Mouse (Mus musculus) MEL (cell line): ENCODE results near the gene Ptpre. TPM values are rescaled to one million over a fixed set of nuclear protein-coding genes. Genes with fewer than 3 reads are reported as not detected.

Experiments
- DNase-seq: peaks from one replicate; pipeline ENCODE4 v3.0.0; 2011; ENCODE audit warnings: low read depth, low spot score
- H3K27ac ChIP-seq: 2 replicates; pipeline ENCODE4 v1.5.1; 2012; ENCODE audit warnings: low read depth, mild to moderate bottlenecking, control low read depth, low read length, moderate library complexity; ENCODE audit not compliant: control insufficient read depth
- H3K27me3 ChIP-seq, 2 experiments: fragments of 150-350 bp in 1 of 2; sonication (generic) in 1 of 2; 2 replicates each; pipeline ENCODE4 v1.6.1; 2012; ENCODE audit warnings: low read length in 2 of 2, mild to moderate bottlenecking in 2 of 2, improper control_type of control experiment in 1 of 2, moderate library complexity in 1 of 2; ENCODE audit not compliant: insufficient read depth in 2 of 2, control insufficient read depth in 1 of 2
- H3K36me3 ChIP-seq, 2 experiments: 2 replicates each; pipeline ENCODE4 v1.6.1; 2012 to 2014; ENCODE audit warnings: low read length in 2 of 2, improper control_type of control experiment in 1 of 2, inconsistent platforms in 1 of 2, mild to moderate bottlenecking in 1 of 2; ENCODE audit not compliant: insufficient read depth in 2 of 2, control insufficient read depth in 1 of 2
- H3K4me1 ChIP-seq, 2 experiments: fragments of 150-350 bp in 1 of 2; sonication (generic) in 1 of 2; 2 replicates each; pipeline ENCODE4 v1.6.1; 2012; ENCODE audit warnings: low read length in 2 of 2, improper control_type of control experiment in 1 of 2, mild to moderate bottlenecking in 1 of 2; ENCODE audit not compliant: insufficient read depth in 2 of 2, control insufficient read depth in 1 of 2
- H3K4me3 ChIP-seq, 2 experiments: fragments of 150-350 bp in 1 of 2; sonication (generic) in 1 of 2; 2 replicates each; pipeline ENCODE4 v1.5.1; 2012; ENCODE audit warnings: low read depth in 2 of 2, low read length in 2 of 2, mild to moderate bottlenecking in 2 of 2, moderate library complexity in 2 of 2, control low read depth in 1 of 2, improper control_type of control experiment in 1 of 2; ENCODE audit not compliant: control insufficient read depth in 1 of 2, insufficient read depth in 1 of 2
- H3K79me2 ChIP-seq: 2 replicates; pipeline ENCODE4 v1.6.1; 2012; ENCODE audit warnings: mild to moderate bottlenecking, low read length, moderate library complexity; ENCODE audit not compliant: control insufficient read depth, poor library complexity, insufficient read depth
- H3K9ac ChIP-seq: 2 replicates; pipeline ENCODE4 v1.6.1; 2012; ENCODE audit warnings: low read depth, mild to moderate bottlenecking, control low read depth, low read length, moderate library complexity; ENCODE audit not compliant: control insufficient read depth, poor library complexity, severe bottlenecking
- H3K9me3 ChIP-seq: fragments of 150-350 bp; sonication (generic); replicated peaks from 2 replicates; pipeline ENCODE4 v1.6.1; 2012; ENCODE audit warnings: mild to moderate bottlenecking, low read length, improper control_type of control experiment, moderate library complexity; ENCODE audit not compliant: insufficient read depth
- CHD2 ChIP-seq: IDR thresholded peaks from 2 replicates; pipeline ENCODE4 v1.6.1; 2011; ENCODE audit warnings: low read length, improper control_type of control experiment
- GABPA ChIP-seq: IDR thresholded peaks from 2 replicates; pipeline ENCODE4 v1.6.1; 2012; ENCODE audit warnings: low read depth, mild to moderate bottlenecking, inconsistent platforms, low read length, improper control_type of control experiment, moderate library complexity
- HCFC1 ChIP-seq: IDR thresholded peaks from 2 replicates; pipeline ENCODE4 v1.6.1; 2012; ENCODE audit warnings: low read depth, mild to moderate bottlenecking, inconsistent platforms, low read length, improper control_type of control experiment, moderate library complexity
- MAFK ChIP-seq: IDR thresholded peaks from 2 replicates; pipeline ENCODE4 v1.6.1; 2011; ENCODE audit warnings: low read depth, mild to moderate bottlenecking, low read length, improper control_type of control experiment, borderline replicate concordance
- MAX ChIP-seq: IDR thresholded peaks from 2 replicates; pipeline ENCODE4 v1.6.1; 2011; ENCODE audit warnings: low read length, improper control_type of control experiment
- MEF2A ChIP-seq: IDR thresholded peaks from 2 replicates; pipeline ENCODE4 v1.6.1; 2014; ENCODE audit warnings: low read depth, mild to moderate bottlenecking, inconsistent platforms, low read length, improper control_type of control experiment; ENCODE audit not compliant: poor library complexity, insufficient replicate concordance, severe bottlenecking; ENCODE audit errors: extremely low read depth
- MXI1 ChIP-seq: IDR thresholded peaks from 2 replicates; pipeline ENCODE4 v1.6.1; 2011; ENCODE audit warnings: mild to moderate bottlenecking, low read depth, low read length, improper control_type of control experiment
- MYB ChIP-seq: IDR thresholded peaks from 2 replicates; pipeline ENCODE4 v1.6.1; 2011; ENCODE audit warnings: mild to moderate bottlenecking, low read depth, low read length, improper control_type of control experiment
- MYC ChIP-seq: IDR thresholded peaks from 2 replicates; pipeline ENCODE4 v1.6.1; 2011; ENCODE audit warnings: low read depth, mild to moderate bottlenecking, low read length, improper control_type of control experiment, moderate library complexity
- NRF1 ChIP-seq: IDR thresholded peaks from 2 replicates; pipeline ENCODE4 v1.6.1; 2014; ENCODE audit warnings: low read depth, mild to moderate bottlenecking, inconsistent platforms, low read length, improper control_type of control experiment, moderate library complexity; ENCODE audit not compliant: poor library complexity, insufficient read depth, severe bottlenecking
- POLR2A ChIP-seq, 2 experiments: IDR thresholded peaks; 2 replicates each; pipeline ENCODE4 v1.6.1; 2011 to 2012; ENCODE audit warnings: low read length in 2 of 2, mild to moderate bottlenecking in 2 of 2, control low read depth in 1 of 2, improper control_type of control experiment in 1 of 2, low read depth in 1 of 2, moderate library complexity in 1 of 2; ENCODE audit not compliant: control insufficient read depth in 1 of 2, insufficient read depth in 1 of 2, poor library complexity in 1 of 2
- POLR2AphosphoS2 ChIP-seq: IDR thresholded peaks from 2 replicates; pipeline ENCODE4 v1.6.1; 2011; ENCODE audit warnings: low read length, improper control_type of control experiment
- RAD21 ChIP-seq: IDR thresholded peaks from 2 replicates; pipeline ENCODE4 v1.6.1; 2011; ENCODE audit warnings: mild to moderate bottlenecking, low read depth, low read length, improper control_type of control experiment
- TCF12 ChIP-seq: IDR thresholded peaks from 2 replicates; pipeline ENCODE4 v1.6.1; 2014; ENCODE audit warnings: low read depth, mild to moderate bottlenecking, inconsistent platforms, low read length, improper control_type of control experiment, moderate library complexity
- polyA plus RNA-seq, 2 experiments: library from polyadenylated mRNA; stranded (reverse) in 1 of 2; unstranded in 1 of 2; fragments of >175 nt in 1 of 2; fragments of >200 nt in 1 of 2; gene quantifications; 2 replicates each; pipeline versions ENCODE4 v1.2.1 to v1.2.4; 2012; ENCODE audit warnings: low replicate concordance in 2 of 2, low read depth in 1 of 2; ENCODE audit not compliant: insufficient read length in 2 of 2, insufficient read depth in 1 of 2, missing spikeins in 1 of 2
- total RNA-seq: library from RNA; depleted of rRNA; stranded (reverse); fragments of 300-350 nt; gene quantifications from 2 replicates; pipeline ENCODE4 v1.2.3, GENCODE M21; 2012

The Ptpre gene
- total and polyA plus RNA-seq, 3 experiments, result 4.9 to 12.9 TPM; not detected in 1

- Histone ChIP-seq H3K79me2 (no peaks in the 10 kb centered on the region), H3K27me3 (no peaks in the 10 kb centered on the region), H3K4me1 (peaks cover 4 to 24% of the 10 kb centered on the region in 2 experiments; a peak in 3 of 4 replicates), H3K9ac (no peak overlapping the region), H3K4me3 (no peak overlapping the region), H3K9me3 (no peaks in the 10 kb centered on the region), H3K36me3 (peaks cover 0 to 23% of the 10 kb centered on the region in 2 experiments; a peak in 2 of 4 replicates), H3K27ac (no peak overlapping the region)
- no peak for DNase-seq
- TF ChIP-seq MAX (no peak), MAFK (no peak), CHD2 (no peak), RAD21 (no peak), TCF12 (no peak), POLR2A (IDR thresholded peaks at IDR 0.05; ENCODE audit: control insufficient read depth in 1 of 2, insufficient read depth in 1 of 2, low read depth in 1 of 2, low read length in 2 of 2, poor library complexity in 1 of 2) (no peak), MYB (no peak)
These were observed 75.5 kb downstream of the Ptpre start for GRCm38 (mm10) chr7:135612801-135613200.

- H3K4me3 ChIP-seq, result no peak overlapping the region
- TF ChIP-seq MXI1, result no peak
- TF ChIP-seq POLR2A (IDR thresholded peaks at IDR 0.05; ENCODE audit: control insufficient read depth in 1 of 2, insufficient read depth in 1 of 2, low read depth in 1 of 2, low read length in 2 of 2, poor library complexity in 1 of 2), result no peak
- TF ChIP-seq HCFC1, result no peak
- no peak for TF ChIP-seq NRF1
- TF ChIP-seq, all 39 proteins: peak for 0
- peaks cover 4 to 19% of the 10 kb centered on the region in 2 experiments; a peak in 3 of 4 replicates for H3K4me1 ChIP-seq
- peaks cover 0 to 18% of the 10 kb centered on the region in 2 experiments; a peak in 2 of 4 replicates for H3K36me3 ChIP-seq
- no peaks in the 10 kb centered on the region for H3K27me3 ChIP-seq
- H3K79me2 ChIP-seq, result no peaks in the 10 kb centered on the region
- H3K27ac ChIP-seq, result no peak overlapping the region
- no peak for DNase-seq
- no peak overlapping the region for H3K9ac ChIP-seq
- no peaks in the 10 kb centered on the region for H3K9me3 ChIP-seq
These were observed 76.1 kb downstream of the Ptpre start for GRCm38 (mm10) chr7:135613380-135613779.

GRCm38 (mm10) chr7:135614892-135615291 lies 77.6 kb downstream of the Ptpre start:
- no peak for TF ChIP-seq MYC
- TF ChIP-seq POLR2AphosphoS2, result no peak
- no peak for TF ChIP-seq MEF2A
- no peak for TF ChIP-seq GABPA
- no peaks in the 10 kb centered on the region for H3K27me3 ChIP-seq
- DNase-seq, result no peak
- no peak overlapping the region for H3K9ac ChIP-seq
- H3K4me1 ChIP-seq, result peaks cover 0 to 6% of the 10 kb centered on the region in 2 experiments; a peak in 1 of 4 replicates
- no peak overlapping the region for H3K27ac ChIP-seq
- H3K4me3 ChIP-seq, result no peak overlapping the region
- no peaks in the 10 kb centered on the region for H3K9me3 ChIP-seq
- no peaks in the 10 kb centered on the region for H3K79me2 ChIP-seq
- H3K36me3 ChIP-seq, result peaks cover 0 to 3% of the 10 kb centered on the region in 2 experiments; a peak in 2 of 4 replicates
